Mouse (Mus musculus): ENCODE data around the gene Gm49661. TPM values are rescaled to one million over a fixed set of nuclear protein-coding genes. Genes with fewer than 3 reads are reported as not detected.

Gene Gm49661
- polyA plus RNA-seq, 1 experiment: 3.3 TPM

- DNase-seq (ENCODE audit: low read depth): no peak
These were observed 15.2 kb upstream of the Gm49661 start for GRCm38 (mm10) chr8:84984294-84985048.

- DNase-seq (ENCODE audit: low read depth): no peak
These were observed 13.3 kb upstream of the Gm49661 start for GRCm38 (mm10) chr8:84982499-84983011.

DNA sequence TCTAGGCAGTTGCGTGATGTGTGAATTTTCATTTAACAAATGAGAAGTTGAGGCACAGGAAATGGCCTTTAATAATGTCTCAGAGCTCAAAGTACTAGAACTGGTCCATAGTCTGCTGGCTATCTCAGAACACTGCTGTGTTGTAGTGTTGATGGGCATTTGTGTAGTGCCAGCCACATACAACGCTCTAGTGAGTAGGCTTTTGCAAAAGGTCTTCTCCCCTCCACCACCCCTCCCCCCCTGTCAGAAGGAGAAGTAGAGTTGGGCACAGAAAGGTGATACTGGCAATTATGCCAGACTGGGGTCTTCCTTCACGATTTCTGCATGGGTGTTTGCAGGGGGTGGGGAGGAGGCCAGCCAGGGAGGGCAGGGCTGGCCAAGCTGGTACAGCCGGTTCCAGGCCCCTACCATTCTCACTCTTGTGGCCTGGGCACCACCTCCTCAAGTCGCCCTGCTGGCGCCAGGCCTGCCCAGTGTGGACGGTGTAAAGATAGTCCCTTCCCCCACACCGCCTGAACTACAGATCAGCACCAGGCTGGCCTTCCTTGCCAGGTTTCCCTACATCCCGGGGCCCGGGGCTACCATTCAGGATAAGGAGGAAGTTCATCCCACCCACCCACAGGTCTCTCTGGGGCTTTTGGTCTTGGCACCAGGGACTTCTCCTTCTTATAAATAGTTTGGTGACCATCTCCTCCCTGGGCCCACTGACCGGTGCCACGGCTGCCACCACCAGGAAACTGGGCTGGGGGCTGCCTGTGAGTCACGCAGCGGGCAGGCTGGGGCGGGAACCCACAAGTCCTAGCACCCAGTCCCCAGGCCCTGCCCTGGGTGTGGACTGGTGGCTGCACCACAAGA, 12.6 kb upstream of the Gm49661 start:
- no peak for DNase-seq (ENCODE audit: low read depth)

DNA sequence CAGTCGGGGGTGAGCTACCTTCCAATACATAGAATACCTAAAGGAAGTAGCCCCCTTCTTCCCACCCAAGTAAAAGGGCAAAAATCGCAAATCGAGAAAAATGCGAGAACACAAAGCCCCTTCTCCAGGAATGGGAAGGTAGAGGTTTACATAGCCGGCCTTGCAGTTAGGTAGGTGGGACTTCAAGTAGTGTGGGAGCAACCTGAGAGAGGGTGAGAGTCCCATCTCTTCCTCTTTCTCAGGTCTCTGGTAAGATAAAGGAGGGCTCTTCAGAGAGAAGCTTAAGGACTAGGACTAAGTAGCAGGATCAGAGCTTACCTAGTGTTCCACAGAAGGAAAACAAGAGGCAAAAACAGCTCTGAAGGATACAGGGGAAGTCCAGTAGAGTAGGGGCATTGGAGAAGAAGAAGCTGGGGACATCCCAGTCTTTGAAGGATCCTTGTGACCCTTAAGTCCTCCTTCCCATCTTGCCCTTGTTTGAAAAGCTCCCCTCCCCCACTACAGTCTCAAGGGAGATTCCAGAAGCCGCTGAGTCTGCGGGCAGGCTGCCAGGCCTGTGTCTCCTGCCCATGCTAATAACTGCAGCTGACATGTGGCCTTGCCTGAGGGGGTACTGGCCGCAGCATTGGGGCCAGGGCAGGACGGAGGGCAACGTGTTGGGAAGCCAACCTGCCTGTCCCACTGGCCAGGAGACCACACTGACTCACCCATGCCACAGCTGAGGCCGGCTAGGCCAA, 11.6 kb upstream of the Gm49661 start:
- DNase-seq (ENCODE audit: low read depth): no peak

DNA sequence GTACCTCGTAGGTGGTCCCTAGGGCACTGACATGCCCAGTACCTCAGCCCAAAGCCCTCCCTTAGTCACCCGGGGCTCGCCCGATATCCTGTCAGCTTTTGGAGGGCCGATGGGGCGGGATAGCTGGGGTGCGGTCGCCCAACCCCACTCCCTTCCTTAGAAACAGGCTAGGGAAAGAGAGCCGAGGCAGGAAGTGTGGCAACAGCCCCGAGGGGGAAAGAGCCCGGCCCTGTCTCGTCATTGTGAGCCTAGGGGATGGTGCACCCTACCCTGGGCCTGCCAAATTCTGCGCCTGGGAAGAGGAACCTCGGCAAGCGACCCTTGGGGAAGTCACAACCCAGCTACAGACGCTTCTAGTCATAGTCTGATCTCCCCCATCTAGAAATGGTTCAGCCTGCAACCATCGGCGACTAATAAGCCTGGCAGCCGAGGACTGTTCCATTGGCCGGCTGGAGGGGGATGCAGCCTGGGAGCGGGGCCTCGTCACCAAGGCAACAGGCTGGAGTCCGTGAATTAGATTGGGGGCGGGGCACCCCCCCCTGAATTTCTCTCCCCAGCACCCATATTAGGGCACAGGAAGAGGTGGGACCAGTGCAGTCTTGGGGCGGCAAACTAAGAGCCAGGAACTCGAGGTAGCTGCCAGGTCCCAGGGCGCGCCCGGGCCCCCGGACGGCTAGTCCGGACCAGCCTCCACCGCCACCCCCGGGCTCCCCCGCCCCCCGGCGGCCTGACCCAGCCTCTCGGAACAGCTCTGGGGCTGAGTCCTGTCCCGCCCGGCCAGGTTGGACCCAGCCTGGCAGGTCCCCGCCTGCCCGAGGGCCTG, 10.6 kb upstream of the Gm49661 start:
- no peak for DNase-seq (ENCODE audit: low read depth)

DNA sequence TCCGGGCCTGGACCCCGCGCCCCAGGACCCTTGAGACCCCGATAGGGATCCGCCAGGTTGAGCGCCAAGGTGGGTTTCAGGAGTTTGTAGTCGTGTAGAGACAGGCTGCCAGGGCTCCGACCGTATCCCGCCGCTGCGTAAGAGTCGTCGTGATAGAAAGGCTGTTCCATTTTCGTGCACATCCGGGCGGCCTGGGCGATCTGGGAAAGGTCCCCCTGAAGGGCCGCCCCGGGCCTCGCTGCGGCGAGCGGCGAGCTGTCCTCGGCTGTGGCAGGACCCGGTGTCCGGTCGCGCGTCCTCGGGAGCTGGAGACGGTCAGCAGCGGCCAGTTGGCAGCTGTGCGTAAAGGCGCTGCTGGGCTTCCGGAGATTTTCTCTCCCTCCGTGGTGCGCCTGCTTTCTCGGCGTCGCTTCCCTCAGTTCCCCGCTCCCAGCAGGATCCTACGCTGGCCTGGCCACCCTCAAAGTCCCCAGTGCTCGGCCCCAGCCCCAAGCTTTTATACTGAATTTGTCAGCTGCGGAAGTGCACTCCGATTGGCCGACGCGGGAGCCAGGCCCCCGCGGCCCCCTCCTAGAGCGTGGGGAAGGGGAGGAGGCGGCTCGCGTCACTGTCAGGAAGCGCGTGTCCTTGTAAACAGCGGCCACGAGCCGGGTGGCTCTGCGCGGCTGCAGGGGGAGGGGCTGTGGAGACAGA, 9.2 kb upstream of the Gm49661 start, which contains the start of gene Junb:
Gene Junb, minus strand, starts transcription at position 471 of the 693 bp plus-strand sequence.
- DNase-seq (ENCODE audit: low read depth): no peak

DNA sequence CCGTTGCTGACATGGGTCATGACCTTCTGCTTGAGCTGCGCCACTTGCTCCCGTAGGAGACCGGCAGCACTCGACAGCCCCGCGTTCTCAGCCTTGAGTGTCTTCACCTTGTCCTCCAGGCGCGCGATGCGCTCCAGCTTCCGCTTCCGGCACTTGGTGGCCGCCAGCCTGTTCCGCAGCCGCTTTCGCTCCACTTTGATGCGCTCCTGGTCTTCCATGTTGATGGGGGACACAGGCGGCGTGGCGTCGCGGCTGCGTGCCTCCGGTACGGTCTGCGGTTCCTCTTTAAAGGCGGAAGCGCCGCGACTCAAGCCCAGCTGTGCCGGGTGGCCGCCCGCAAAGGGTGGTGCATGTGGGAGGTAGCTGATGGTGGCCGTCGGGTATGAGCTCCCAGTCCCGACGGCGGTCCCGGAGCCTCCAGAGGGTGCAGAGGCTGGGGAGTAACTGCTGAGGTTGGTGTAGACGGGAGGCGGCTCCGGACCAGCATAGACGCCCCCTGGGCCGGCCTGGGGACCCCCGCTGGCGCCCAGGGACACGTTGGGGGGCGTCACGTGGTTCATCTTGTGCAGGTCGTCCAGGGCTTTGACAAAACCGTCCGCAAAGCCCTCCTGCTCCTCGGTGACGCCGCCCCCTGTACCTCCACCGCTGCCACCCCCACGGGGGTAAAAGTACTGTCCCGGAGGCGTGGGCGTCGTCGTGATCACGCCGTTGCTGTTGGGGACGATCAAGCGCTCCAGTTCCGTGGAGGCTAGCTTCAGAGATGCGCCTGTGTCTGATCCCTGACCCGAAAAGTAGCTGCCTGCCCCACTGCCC, 8.4 kb upstream of the Gm49661 start:
- DNase-seq (ENCODE audit: low read depth): no peak

GRCm38 (mm10) chr8:84976763-84977434, 7.7 kb upstream of the Gm49661 start:
- no peak for DNase-seq (ENCODE audit: low read depth)

DNA sequence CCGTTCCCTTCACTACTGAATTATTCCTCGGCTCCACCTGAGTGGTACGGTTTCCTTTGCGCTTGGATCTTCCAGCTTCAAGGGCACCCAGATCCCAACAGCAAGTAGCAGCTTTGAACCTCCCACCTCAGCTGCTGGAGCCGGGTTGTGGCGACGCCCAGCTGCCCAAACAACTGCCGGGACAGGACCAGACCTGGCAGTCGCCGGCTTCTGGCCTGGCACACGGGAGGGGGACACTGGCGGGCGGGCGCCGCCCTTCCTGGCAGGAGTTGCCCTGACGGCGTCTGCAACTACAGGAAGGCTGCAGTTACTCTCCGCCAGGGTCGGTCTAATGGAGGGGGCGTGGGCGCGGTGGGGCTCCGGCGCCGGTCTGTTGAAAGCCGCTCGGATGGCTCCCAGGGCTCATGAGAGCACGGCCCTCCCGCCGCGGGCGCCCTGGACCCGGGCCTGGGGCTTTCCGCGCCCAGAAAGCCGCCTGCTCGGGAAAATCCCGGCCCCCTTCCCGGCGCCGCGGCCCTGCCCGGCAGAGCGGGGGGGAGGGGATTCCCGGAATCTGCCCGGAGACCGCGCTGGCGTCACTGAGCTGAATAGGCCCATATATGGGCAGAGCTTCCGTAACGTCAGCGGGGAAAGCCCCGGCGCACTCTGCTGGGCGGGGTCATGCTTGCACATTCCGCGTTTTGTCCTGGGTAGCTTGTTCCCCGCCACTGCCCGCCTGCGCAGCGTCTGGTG, 7.0 kb upstream of the Gm49661 start:
- DNase-seq (ENCODE audit: low read depth): no peak

GRCm38 (mm10) chr8:84975434-84975833, 6.2 kb upstream of the Gm49661 start:
- DNase-seq (ENCODE audit: low read depth): no peak

GRCm38 (mm10) chr8:84974543-84975142, 5.4 kb upstream of the Gm49661 start:
- no peak for DNase-seq (ENCODE audit: low read depth)

- no peak for DNase-seq (ENCODE audit: low read depth)
These were observed 4.7 kb upstream of the Gm49661 start for GRCm38 (mm10) chr8:84973803-84974542.

DNA sequence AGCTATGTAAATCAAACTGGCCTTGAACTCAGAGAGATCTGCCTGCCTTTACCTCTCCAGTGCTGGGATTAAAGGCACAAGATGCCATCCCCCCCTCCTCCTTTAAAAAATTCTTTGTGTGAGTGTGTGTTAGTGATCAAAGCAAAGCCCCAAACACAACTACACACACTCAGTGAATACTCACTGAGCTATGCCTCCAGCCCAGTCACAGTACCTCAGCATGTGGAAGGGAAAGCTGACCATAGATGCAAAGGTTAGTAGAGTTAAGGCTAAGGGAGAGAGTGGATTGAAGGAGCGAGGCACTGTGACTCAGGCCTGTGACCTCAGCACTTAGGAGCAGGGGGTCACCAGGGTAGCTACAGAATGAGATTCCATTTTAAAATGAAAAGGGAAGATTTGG, 3.8 kb upstream of the Gm49661 start:
- no peak for DNase-seq (ENCODE audit: low read depth)

- no peak for DNase-seq (ENCODE audit: low read depth)
These were observed 1.7 kb upstream of the Gm49661 start for GRCm38 (mm10) chr8:84970913-84971312.

GRCm38 (mm10) chr8:84970135-84970790, 1.0 kb upstream of the Gm49661 start:
- no peak for DNase-seq (ENCODE audit: low read depth)

GRCm38 (mm10) chr8:84968650-84969049, 583 bp downstream of the Gm49661 start:
- DNase-seq (ENCODE audit: low read depth): no peak
